Mouse (Mus musculus) adrenal gland, adult 8-10 months (tissue): Measurements from ENCODE around the gene Ern1. TPM values are rescaled to one million over a fixed set of nuclear protein-coding genes. Genes with fewer than 3 reads are reported as not detected.
"Not testable (repeated sequence)": the region's sequence is repeated elsewhere in the genome, so short reads cannot be mapped to it uniquely, and the experiment has no call there.

Experiments used
- DNase-seq: peaks from one replicate; pipeline ENCODE4 v3.0.0; 2022
- total RNA-seq, 4 experiments: library from RNA; stranded (reverse); gene quantifications; 2 replicates each; pipeline ENCODE4 v1.2.4; 2022

Gene Ern1
- total RNA-seq, 4 experiments from 2014 or later, result 171 to 211 (median 198) TPM

DNA sequence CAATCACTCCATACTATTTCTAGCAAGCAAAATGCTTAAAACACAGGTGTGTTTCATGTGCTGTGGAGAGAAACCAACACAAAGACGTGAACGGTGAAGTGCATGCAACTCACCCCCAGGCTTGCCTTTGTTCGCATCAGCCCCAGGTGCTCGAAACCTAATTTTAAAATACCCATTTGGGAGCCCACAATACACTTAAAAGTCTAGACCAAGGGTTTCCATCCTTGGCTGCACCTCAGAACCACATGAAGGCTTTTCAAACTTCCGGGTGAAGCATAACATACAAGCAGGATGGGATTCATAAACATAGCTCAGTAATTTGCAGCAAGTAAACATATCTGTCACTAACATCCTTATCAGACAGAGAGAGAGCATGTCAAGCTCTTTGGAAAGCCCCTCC, 57.3 kb downstream of the Ern1 start:
- no peak for DNase-seq

DNA sequence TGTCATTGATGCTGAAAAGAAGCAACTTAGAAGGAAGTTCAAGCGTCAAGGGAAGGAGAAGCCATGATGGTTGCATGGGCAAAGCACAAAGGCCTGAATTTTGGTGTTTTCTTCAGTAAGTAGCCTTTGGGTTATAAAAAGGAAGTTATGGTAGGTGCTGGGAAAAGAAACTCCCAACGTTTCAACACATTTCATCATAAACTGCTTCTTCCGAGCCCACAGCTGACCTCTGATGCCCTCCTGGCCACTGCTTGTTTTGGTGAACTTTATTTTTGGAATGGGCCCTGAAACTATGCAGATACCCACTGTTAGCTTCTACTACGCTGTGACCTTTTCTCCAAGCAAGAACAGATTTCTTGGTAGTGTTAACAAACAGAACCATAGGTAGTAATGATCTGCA, 58.0 kb downstream of the Ern1 start:
- DNase-seq, result no peak

GRCm38 (mm10) chr11:106428556-106428955, 59.1 kb downstream of the Ern1 start:
- DNase-seq, result no peak

- DNase-seq, result no peak
These were observed 59.5 kb downstream of the Ern1 start for GRCm38 (mm10) chr11:106428106-106428505.

GRCm38 (mm10) chr11:106426447-106426846, 61.2 kb downstream of the Ern1 start:
- no peak for DNase-seq

DNA sequence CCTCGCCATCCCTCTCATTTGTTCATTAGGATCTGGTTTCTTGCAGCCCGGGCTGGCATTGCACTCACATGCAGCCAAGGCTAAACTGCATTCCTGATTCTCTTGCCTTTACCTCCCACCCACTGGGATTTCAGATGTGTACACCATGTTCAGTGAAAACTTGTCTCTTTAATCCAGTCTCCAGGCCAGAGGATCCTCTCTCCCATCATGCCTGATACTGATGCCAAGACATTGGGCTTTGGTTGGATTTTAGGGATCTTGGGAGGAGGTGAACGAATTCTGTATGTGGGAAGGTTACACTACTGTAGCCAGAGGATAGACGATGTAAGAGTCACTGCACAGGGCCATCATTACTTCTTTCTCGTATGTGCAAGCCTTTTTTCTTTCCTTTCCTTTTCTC, 62.5 kb downstream of the Ern1 start:
- DNase-seq, result no peak

DNA sequence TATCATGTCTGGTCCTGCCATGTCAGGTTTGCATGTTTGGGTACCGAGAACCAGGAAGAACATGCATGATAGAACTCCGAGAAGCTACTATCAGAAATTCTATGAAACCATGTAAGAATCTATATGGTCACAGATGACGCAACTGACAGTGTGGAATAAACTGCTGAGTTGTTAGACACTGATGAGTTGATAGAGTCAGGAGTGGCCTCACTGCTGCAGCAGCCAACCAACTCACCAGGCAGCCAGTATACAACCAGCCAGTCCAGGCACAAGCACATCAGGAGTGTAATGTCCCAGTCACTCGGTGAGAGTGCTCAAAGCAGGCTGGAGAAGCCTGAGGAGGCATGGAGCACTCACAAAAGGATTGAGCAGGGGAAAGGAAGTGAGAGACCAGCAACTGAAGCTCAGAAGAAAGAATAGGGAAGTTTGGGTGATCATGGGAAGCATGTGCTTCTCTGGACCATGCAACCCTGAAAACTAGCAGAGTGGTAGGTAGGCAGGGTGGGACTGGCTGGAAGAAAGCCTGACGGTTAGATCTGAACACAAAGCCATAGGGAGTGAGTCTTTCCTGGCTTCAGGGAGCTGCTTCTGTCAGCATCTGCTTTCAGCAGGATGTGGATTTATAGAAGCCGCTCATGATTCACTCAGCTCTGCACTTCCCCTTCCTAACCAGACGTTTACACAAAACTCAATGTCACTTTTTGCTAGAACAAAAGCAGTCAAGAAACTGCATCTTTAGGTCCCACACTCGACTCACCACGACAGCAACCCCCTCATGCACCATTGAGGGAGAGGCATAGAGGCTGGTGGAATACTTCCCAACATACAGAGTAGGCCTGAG, 68.2 kb downstream of the Ern1 start:
- DNase-seq, result no peak

DNA sequence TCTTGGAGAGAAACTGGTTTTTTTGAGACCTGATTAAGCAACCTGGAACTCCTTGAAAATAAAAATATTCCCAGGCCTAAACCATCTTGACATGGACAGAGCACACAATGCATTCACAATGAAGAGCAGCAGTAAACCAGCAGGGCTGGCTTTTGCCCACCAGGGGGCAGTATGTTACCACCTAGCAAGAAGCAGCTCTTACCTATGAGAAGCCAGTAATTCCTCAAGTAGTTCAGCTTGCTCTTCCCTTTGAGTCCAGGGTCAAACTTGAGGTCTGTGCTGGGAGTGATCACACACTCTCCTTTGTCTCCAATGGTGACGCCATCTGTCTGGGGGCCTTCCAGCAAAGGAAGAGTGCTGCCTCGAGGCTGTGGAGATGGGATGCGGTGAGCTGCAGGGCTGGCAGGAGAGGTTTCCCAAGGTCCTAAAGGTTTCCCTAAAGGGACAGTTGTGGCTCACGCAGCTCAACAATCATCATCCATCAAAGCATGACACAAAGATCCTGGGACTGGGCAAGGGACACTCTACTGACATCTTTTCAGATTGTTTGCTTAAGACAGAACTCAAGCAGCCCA, 68.9 kb downstream of the Ern1 start:
- peak; percentile 69 for DNase-seq

- no peak for DNase-seq
These were observed 69.8 kb downstream of the Ern1 start for GRCm38 (mm10) chr11:106417860-106418259.

DNA sequence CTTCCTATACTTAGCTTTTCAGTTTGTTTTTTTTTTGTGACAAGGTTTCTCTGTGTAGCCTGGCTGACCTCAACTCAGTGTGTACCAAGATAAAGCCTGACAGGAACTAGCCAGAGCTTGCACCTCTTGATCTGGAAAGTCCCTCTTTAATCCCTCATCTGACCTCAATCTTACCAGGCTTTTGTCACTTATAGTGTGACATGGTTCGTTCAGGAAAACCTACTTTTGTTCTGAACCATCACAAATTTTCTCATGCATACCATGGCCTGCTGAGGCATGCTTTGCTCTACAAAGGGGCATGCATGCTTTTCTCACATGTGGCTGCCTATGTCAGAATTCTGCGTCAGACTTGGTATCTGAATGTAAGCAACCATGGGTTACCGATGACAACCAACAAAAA, 71.3 kb downstream of the Ern1 start:
- DNase-seq, result no peak

DNA sequence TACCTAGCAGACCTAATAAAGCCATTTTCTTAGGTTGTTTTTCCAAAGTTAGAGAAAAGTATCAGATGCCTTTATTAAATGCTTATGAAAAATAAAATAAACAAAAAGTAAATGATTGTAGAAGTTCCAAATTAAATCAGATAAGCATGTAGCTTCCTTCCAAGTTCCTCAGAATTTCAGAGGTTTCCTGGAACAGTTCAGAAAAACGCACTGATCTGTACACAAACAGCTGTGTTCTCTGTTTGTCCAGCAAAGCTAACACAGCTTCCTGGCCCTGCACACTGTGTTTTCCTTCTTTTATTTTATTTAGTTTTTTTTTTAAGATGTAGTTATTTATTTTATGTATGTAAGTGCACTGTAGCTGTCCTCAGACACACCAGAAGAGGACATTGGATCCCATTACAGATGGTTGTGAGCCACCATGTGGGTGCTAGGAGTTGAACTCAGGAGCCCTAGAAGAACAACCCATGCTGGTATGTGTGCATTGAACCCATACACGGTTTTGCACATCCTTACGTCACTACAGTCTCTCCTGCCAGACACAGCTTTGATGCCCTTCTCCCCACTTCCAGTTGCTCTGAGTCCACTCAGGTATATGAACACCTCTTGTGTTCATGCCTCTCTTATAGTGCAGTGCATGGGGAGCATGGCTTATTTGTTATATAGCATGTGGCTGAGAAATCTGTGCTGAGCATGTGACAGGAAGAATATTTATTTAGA, 74.9 kb downstream of the Ern1 start:
- DNase-seq, result no peak

GRCm38 (mm10) chr11:106411157-106411556, 76.5 kb downstream of the Ern1 start:
- DNase-seq, result no peak

DNA sequence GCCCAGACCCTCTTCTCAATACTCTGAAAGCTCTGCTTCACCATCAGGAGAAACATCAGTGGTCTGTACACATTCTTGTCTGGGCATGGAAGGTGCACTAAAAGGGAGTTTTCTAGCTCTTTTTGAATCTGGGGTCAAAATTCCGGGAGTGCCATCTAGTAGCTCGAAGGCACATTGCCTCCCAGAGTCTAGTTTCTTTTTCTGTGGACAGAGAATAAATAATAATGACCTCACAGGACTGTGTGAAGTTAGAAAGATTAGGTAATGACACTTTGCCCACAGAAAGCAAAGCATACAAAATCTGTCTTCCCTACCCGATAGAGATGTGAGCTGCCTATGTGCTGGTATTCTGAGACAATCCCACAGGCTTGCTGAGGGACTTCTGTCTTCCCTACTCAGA, 77.1 kb downstream of the Ern1 start:
- DNase-seq, result no peak

GRCm38 (mm10) chr11:106410011-106410410, 77.6 kb downstream of the Ern1 start:
- DNase-seq, result peak; percentile 67

DNA sequence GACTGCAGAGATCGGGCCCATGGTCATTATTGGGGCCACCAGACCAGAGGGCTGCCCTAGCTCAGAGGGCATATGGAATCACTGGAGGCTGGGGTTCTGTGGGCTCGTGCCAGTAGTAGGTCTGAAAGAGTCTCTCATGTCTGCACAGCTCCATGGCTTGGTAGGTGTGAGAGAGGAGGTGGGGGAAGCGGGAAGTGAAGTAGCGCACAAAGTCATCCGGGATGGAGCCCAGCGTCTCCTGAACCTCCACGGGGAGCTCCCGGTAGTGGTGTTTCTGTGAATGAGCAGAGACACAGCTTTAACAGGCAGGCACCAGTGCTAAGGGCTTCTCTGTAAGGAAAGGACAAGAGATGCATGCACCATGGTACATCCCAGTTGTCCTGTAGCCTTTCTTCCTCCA, 89.2 kb downstream of the Ern1 start:
- no peak for DNase-seq

- DNase-seq, result no peak
These were observed 90.0 kb downstream of the Ern1 start for GRCm38 (mm10) chr11:106397656-106398055.

- not testable (repeated sequence) for DNase-seq
These were observed 93.6 kb downstream of the Ern1 start for GRCm38 (mm10) chr11:106394055-106394454.

- DNase-seq, result no peak
These were observed 94.4 kb downstream of the Ern1 start for GRCm38 (mm10) chr11:106393331-106393616.

DNA sequence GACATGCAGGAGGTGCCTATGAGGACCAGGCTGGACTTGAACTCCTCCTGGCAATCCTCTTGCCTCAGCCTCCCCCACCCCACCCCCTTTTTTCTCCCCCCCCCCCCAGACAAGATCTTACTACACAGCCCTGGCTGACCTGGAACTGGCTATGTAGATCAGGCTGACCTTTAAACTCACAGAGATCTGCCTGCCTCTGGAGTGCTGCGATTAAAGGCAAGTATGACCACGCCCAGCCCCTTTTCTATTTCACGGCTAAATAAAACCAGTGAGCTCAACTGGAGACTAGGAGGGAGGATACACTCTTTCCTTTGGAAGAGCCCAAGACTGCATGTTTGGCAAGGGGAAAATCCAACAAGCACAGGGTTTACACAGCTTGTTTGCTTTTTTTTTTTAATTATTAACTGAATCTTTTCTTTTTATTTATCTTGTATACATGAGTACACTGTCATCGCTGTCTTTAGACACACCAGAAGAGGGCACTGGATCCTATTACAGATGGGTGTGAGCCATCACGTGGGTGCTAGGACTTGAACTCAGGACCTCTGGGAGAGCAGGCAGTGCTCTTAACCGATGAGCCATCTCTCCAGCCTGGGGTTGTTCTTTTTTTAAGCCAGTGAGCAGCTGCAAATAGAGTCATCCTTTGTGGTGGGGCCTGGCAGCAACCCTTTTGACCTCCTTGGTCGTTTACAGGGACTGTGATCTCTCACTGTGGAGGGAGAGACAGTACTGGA, 94.9 kb downstream of the Ern1 start:
- DNase-seq, result no peak

GRCm38 (mm10) chr11:106391546-106392188, 96.0 kb downstream of the Ern1 start:
- peak; percentile 44 for DNase-seq

GRCm38 (mm10) chr11:106390757-106391156, 96.9 kb downstream of the Ern1 start:
- no peak for DNase-seq

DNA sequence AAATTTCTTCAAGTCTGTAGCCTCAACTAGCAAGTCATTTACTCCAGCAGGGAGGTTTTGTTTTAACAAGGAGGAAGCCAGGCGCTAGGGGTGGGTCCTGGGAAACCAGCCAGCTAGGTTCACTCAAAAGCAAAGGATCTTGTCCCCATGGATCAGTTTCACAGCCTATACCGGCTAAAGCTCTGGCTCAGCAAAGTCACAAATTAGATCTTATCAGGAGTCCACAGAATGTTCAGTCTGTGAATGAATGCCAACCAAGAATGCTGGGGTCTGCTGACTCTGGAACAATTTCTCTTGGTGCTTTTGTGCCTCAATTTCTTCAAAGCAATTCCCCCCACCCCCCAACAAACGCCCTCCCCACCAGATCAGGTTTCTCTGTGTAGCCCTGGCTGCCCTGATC, 98.0 kb downstream of the Ern1 start:
- no peak for DNase-seq

DNA sequence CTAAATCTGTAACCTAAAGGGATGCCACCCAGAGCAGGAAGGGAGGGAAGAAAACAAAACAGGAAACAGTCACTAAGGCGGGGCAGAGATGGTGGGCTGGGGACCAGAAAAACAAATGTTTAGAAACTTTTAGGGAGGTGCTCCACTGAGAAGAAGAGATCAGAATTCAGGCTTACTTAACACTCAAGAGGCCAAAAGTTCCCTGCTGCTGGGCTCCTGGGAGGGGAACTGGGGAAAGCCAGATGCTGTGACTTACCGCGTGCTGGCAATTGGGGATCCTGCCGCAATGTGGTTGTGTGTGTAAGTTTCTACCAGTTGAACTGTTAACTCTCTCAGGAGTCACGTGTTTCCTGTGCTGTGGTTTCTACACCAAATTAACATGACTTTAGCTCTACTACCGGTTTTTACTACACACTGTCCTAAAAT, 99.8 kb downstream of the Ern1 start, which contains the start of gene Icam2:
Gene Icam2 (minus strand): TSS at position 285 of the 426 bp plus-strand sequence.
- no peak for DNase-seq
